Mouse (Mus musculus): ENCODE data around the gene Cntrl. TPM values are rescaled to one million over a fixed set of nuclear protein-coding genes. Genes with fewer than 3 reads are reported as not detected.

Gene Cntrl
- polyA plus RNA-seq, 2 experiments, result 8.0 to 12.0 TPM

- Histone ChIP-seq H3K27ac (no peak overlapping the region), H3K9ac (replicated peaks) (no peak overlapping the region), H3K4me3 (ENCODE audit: insufficient read depth in 1 of 2, low read depth in 2 of 2, low read length in 2 of 2) (no peak overlapping the region), H3K9me3 (ENCODE audit: control insufficient read depth, low read length) (no peaks in the 10 kb centered on the region), H3K27me3 (ENCODE audit: control insufficient read depth, insufficient read depth, low read length) (no peaks in the 10 kb centered on the region), H3K36me3 (replicated peaks; ENCODE audit: control insufficient read depth, insufficient read depth, low read depth) (peaks cover 23% of the 10 kb centered on the region), H3K4me1 (replicated peaks; ENCODE audit: control insufficient read depth in 2 of 2, insufficient read depth in 2 of 2, low read length in 1 of 2) (peaks cover 0 to 2% of the 10 kb centered on the region in 2 experiments; a peak in 1 of 4 replicates), H3K4me2 (ENCODE audit: low read depth) (no peak overlapping the region)
- DNase-seq (ENCODE audit: low read depth in 3 of 3, low spot score in 3 of 3), result no peak
- TF ChIP-seq CTCF (IDR thresholded peaks at IDR 0.05; ENCODE audit: low read depth), result no peak
- no peak for TF ChIP-seq EP300 (IDR thresholded peaks at IDR 0.05; ENCODE audit: low read depth)
- no peak for ATAC-seq (ENCODE audit: insufficient read depth)
- WGBS (ENCODE audit: insufficient replicate concordance), result 83% methylated on average over 7 of the region's 7 CpGs
Measured at GRCm38 (mm10) chr2:35157836-35158235, 48.5 kb downstream of the Cntrl start.

DNA sequence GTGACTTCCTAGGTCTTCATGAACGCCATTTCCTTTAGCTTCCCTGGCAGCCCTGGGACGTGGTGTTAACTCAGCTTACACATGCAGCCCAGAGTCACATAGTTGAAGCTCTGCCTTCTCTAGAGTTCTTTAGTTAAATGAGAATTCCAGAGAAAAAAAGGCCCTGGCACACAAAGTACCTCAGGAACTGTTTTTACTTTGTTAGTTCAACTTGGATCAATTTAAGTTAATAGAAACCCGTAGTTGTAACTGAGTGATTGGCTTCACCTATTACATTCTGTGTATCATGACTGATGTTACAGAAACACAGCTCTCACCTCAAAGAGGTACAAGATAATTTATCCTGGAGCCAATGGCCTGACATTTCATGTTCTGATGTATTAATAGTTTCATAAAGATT is 49.1 kb downstream of the Cntrl start:
- Histone ChIP-seq H3K36me3 (replicated peaks; ENCODE audit: control insufficient read depth, insufficient read depth, low read depth) (peaks cover 24% of the 10 kb centered on the region), H3K27me3 (ENCODE audit: control insufficient read depth, insufficient read depth, low read length) (no peaks in the 10 kb centered on the region), H3K9ac (replicated peaks) (no peak overlapping the region), H3K9me3 (ENCODE audit: control insufficient read depth, low read length) (no peaks in the 10 kb centered on the region), H3K4me1 (replicated peaks; ENCODE audit: control insufficient read depth in 2 of 2, insufficient read depth in 2 of 2, low read length in 1 of 2) (peaks cover 0 to 2% of the 10 kb centered on the region in 2 experiments; a peak in 1 of 4 replicates), H3K27ac (no peak overlapping the region), H3K4me2 (ENCODE audit: low read depth) (no peak overlapping the region), H3K4me3 (ENCODE audit: insufficient read depth in 1 of 2, low read depth in 2 of 2, low read length in 2 of 2) (no peak overlapping the region)
- TF ChIP-seq EP300 (IDR thresholded peaks at IDR 0.05; ENCODE audit: low read depth), result no peak
- no peak for TF ChIP-seq CTCF (IDR thresholded peaks at IDR 0.05; ENCODE audit: low read depth)
- ATAC-seq (ENCODE audit: insufficient read depth) (no peak), DNase-seq (ENCODE audit: low read depth in 3 of 3, low spot score in 3 of 3) (no peak)
- 76% methylated on average over 3 of the region's 3 CpGs for WGBS (ENCODE audit: insufficient replicate concordance)

GRCm38 (mm10) chr2:35160206-35160605 is 50.9 kb downstream of the Cntrl start:
- H3K4me2 ChIP-seq (ENCODE audit: low read depth), result no peak overlapping the region
- no peak overlapping the region for H3K4me3 ChIP-seq (ENCODE audit: insufficient read depth in 1 of 2, low read depth in 2 of 2, low read length in 2 of 2)
- TF ChIP-seq EP300 (IDR thresholded peaks at IDR 0.05; ENCODE audit: low read depth) (no peak), CTCF (IDR thresholded peaks at IDR 0.05; ENCODE audit: low read depth) (no peak)
- no peaks in the 10 kb centered on the region for H3K9me3 ChIP-seq (ENCODE audit: control insufficient read depth, low read length)
- peaks cover 0 to 2% of the 10 kb centered on the region in 2 experiments; a peak in 1 of 4 replicates for H3K4me1 ChIP-seq (replicated peaks; ENCODE audit: control insufficient read depth in 2 of 2, insufficient read depth in 2 of 2, low read length in 1 of 2)
- no peaks in the 10 kb centered on the region for H3K27me3 ChIP-seq (ENCODE audit: control insufficient read depth, insufficient read depth, low read length)
- DNase-seq (ENCODE audit: low read depth in 3 of 3, low spot score in 3 of 3) (no peak), ATAC-seq (ENCODE audit: insufficient read depth) (no peak)
- H3K36me3 ChIP-seq (replicated peaks; ENCODE audit: control insufficient read depth, insufficient read depth, low read depth), result peaks cover 14% of the 10 kb centered on the region
- 50% methylated on average over 5 of the region's 5 CpGs for WGBS (ENCODE audit: insufficient replicate concordance)
- no peak overlapping the region for H3K27ac ChIP-seq
- no peak overlapping the region for H3K9ac ChIP-seq (replicated peaks)

DNA sequence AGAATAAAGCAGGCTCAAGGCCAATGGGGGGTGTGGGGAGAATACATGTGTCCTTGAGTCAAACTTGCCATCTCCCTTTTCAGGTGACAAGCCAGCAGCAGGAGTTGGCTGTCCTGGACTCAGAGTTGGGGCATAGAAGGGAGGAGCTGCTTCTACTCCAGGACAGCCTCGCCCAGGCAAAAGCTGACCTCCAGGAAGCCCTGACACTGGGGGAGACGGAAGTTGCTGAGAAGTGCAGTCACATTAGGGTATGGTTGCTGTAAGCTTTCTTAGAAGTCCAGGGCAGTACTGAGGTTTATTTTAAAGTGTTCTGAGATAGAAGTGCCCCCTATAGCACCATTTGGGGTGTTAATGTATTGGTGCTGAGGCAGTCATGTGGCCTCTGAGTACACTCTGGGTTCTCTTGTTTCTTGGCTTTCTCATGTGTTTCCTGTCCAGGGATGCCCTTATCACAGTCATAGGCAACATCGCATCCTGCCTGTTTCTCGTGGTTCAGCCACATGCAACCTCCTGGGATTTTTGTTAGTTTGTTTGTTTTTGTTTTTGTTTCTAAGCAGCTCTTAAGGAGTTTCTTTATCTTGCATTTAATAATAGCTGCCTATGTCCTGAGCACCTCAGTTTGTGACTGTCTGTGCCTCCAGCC is 52.7 kb downstream of the Cntrl start:
- TF ChIP-seq EP300 (IDR thresholded peaks at IDR 0.05; ENCODE audit: low read depth), result no peak
- no peak for TF ChIP-seq CTCF (IDR thresholded peaks at IDR 0.05; ENCODE audit: low read depth)
- Histone ChIP-seq H3K9me3 (ENCODE audit: control insufficient read depth, low read length) (no peaks in the 10 kb centered on the region), H3K9ac (replicated peaks) (no peak overlapping the region), H3K36me3 (replicated peaks; ENCODE audit: control insufficient read depth, insufficient read depth, low read depth) (peaks cover 26% of the 10 kb centered on the region), H3K27me3 (ENCODE audit: control insufficient read depth, insufficient read depth, low read length) (no peaks in the 10 kb centered on the region), H3K4me3 (ENCODE audit: insufficient read depth in 1 of 2, low read depth in 2 of 2, low read length in 2 of 2) (no peak overlapping the region), H3K4me2 (ENCODE audit: low read depth) (no peak overlapping the region), H3K4me1 (replicated peaks; ENCODE audit: control insufficient read depth in 2 of 2, insufficient read depth in 2 of 2, low read length in 1 of 2) (no peaks in the 10 kb centered on the region; a peak in 1 of 4 replicates), H3K27ac (no peak overlapping the region)
- ATAC-seq (ENCODE audit: insufficient read depth) (no peak), DNase-seq (ENCODE audit: low read depth in 3 of 3, low spot score in 3 of 3) (no peak)
- 54% methylated on average over 4 of the region's 4 CpGs for WGBS (ENCODE audit: insufficient replicate concordance)

- Histone ChIP-seq H3K36me3 (replicated peaks; ENCODE audit: control insufficient read depth, insufficient read depth, low read depth) (peaks cover 27% of the 10 kb centered on the region), H3K9me3 (ENCODE audit: control insufficient read depth, low read length) (no peaks in the 10 kb centered on the region), H3K9ac (replicated peaks) (no peak overlapping the region), H3K4me2 (ENCODE audit: low read depth) (no peak overlapping the region), H3K27me3 (ENCODE audit: control insufficient read depth, insufficient read depth, low read length) (no peaks in the 10 kb centered on the region), H3K4me1 (replicated peaks; ENCODE audit: control insufficient read depth in 2 of 2, insufficient read depth in 2 of 2, low read length in 1 of 2) (no peaks in the 10 kb centered on the region; a peak in 1 of 4 replicates), H3K27ac (no peak overlapping the region), H3K4me3 (ENCODE audit: insufficient read depth in 1 of 2, low read depth in 2 of 2, low read length in 2 of 2) (no peak overlapping the region)
- no peak for ATAC-seq (ENCODE audit: insufficient read depth)
- DNase-seq (ENCODE audit: low read depth in 3 of 3, low spot score in 3 of 3), result no peak
- TF ChIP-seq EP300 (IDR thresholded peaks at IDR 0.05; ENCODE audit: low read depth) (no peak), CTCF (IDR thresholded peaks at IDR 0.05; ENCODE audit: low read depth) (no peak)
- WGBS (ENCODE audit: insufficient replicate concordance), result 73% methylated on average over 5 of the region's 5 CpGs
Measured at GRCm38 (mm10) chr2:35163396-35163795, 54.1 kb downstream of the Cntrl start.
